Mouse (Mus musculus): ENCODE results near the gene Kirrel.

The Kirrel gene

GRCm38 (mm10) chr3:87089694-87090565, 84.6 kb downstream of the Kirrel start:
- DNase-seq (ENCODE audit: inconsistent age in 2 of 2, low spot score in 1 of 2) = peak; percentile 54 to 92

GRCm38 (mm10) chr3:87087146-87087545, 87.4 kb downstream of the Kirrel start:
- no peak for DNase-seq (ENCODE audit: inconsistent age in 2 of 2, low spot score in 1 of 2)

GRCm38 (mm10) chr3:87082235-87082634, 92.3 kb downstream of the Kirrel start:
- DNase-seq (ENCODE audit: inconsistent age in 2 of 2, low spot score in 1 of 2) = peak; percentile 50 to 83

GRCm38 (mm10) chr3:87079751-87080150, 94.8 kb downstream of the Kirrel start:
- no peak for DNase-seq (ENCODE audit: inconsistent age in 2 of 2, low spot score in 1 of 2)

GRCm38 (mm10) chr3:87079301-87079700, 95.2 kb downstream of the Kirrel start:
- DNase-seq (ENCODE audit: inconsistent age in 2 of 2, low spot score in 1 of 2) = no peak

- no peak for DNase-seq (ENCODE audit: inconsistent age in 2 of 2, low spot score in 1 of 2)
These were observed 96.9 kb downstream of the Kirrel start for GRCm38 (mm10) chr3:87077681-87078080.

GRCm38 (mm10) chr3:87076899-87077298, 97.6 kb downstream of the Kirrel start:
- DNase-seq (ENCODE audit: inconsistent age in 2 of 2, low spot score in 1 of 2) = peak in 1 of 2 experiments; percentile 54

GRCm38 (mm10) chr3:87076161-87076560, 98.4 kb downstream of the Kirrel start:
- DNase-seq (ENCODE audit: inconsistent age in 2 of 2, low spot score in 1 of 2) = no peak

- DNase-seq (ENCODE audit: inconsistent age in 2 of 2, low spot score in 1 of 2) = no peak
These were observed 101.7 kb downstream of the Kirrel start for GRCm38 (mm10) chr3:87072612-87073515.

- DNase-seq (ENCODE audit: inconsistent age in 2 of 2, low spot score in 1 of 2) = no peak
These were observed 102.4 kb downstream of the Kirrel start for GRCm38 (mm10) chr3:87072191-87072590.

- DNase-seq (ENCODE audit: inconsistent age in 2 of 2, low spot score in 1 of 2) = no peak
These were observed 107.1 kb downstream of the Kirrel start for GRCm38 (mm10) chr3:87067396-87067975.

- DNase-seq (ENCODE audit: inconsistent age in 2 of 2, low spot score in 1 of 2) = no peak
These were observed 120.6 kb downstream of the Kirrel start for GRCm38 (mm10) chr3:87053939-87054338.

GRCm38 (mm10) chr3:87047801-87048200, 126.7 kb downstream of the Kirrel start:
- DNase-seq (ENCODE audit: inconsistent age in 2 of 2, low spot score in 1 of 2) = no peak

- no peak for DNase-seq (ENCODE audit: inconsistent age in 2 of 2, low spot score in 1 of 2)
These were observed 132.8 kb downstream of the Kirrel start for GRCm38 (mm10) chr3:87041733-87042132.

- DNase-seq (ENCODE audit: inconsistent age in 2 of 2, low spot score in 1 of 2) = no peak
These were observed 136.0 kb downstream of the Kirrel start for GRCm38 (mm10) chr3:87038500-87038899.

GRCm38 (mm10) chr3:87034061-87034460, 140.5 kb downstream of the Kirrel start:
- no peak for DNase-seq (ENCODE audit: inconsistent age in 2 of 2, low spot score in 1 of 2)

- DNase-seq (ENCODE audit: inconsistent age in 2 of 2, low spot score in 1 of 2) = peak; percentile 62 to 91
These were observed 141.2 kb downstream of the Kirrel start for GRCm38 (mm10) chr3:87033357-87033756.

- peak; percentile 49 to 86 for DNase-seq (ENCODE audit: inconsistent age in 2 of 2, low spot score in 1 of 2)
These were observed 143.7 kb downstream of the Kirrel start for GRCm38 (mm10) chr3:87030855-87031254.

All from adrenal gland, adult (tissue).